Mouse (Mus musculus) bone marrow, adult 2 months (tissue): ENCODE measurements around the gene Styx.
"Not testable (repeated sequence)": the region's sequence is repeated elsewhere in the genome, so short reads cannot be mapped to it uniquely, and the experiment has no call there.

Source experiments
- CTCF ChIP-seq: fragments of 200-500 bp; IDR thresholded peaks from 2 replicates; pipeline ENCODE4 v1.5.1; 2011; ENCODE audit warnings: low read length, control low read depth; ENCODE audit not compliant: control insufficient read depth, insufficient read depth
- POLR2A ChIP-seq: fragments of 200-500 bp; IDR thresholded peaks from 2 replicates; pipeline ENCODE4 v1.6.1; 2011; ENCODE audit warnings: low read depth, mild to moderate bottlenecking, control low read depth, low read length, borderline replicate concordance; ENCODE audit not compliant: control insufficient read depth

DNA sequence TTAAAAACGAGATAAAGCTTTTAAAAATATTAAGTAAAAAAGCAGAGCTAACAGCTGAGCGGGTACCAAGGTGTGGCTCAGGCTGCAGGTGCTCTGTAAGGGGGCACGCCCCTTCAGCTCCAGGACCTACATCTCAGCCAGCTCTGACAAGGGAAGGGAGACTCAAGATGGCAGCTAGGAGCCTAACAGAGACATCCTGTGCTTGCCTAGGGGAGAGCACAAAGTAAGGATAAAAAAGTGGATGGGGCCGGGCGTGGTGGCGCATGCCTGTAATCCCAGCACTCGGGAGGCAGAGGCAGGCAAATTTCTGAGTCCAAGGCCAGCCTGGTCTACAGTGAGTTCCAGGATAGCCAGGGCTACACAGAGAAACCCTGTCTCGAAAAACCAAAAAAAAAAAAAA, 115.5 kb downstream of the Styx start:
- TF ChIP-seq CTCF, POLR2A: not testable (repeated sequence)
